Mouse (Mus musculus) bone marrow, adult 2 months (tissue): ENCODE measurements around the gene Zfp369. TPM values are rescaled to one million over a fixed set of nuclear protein-coding genes. Genes with fewer than 3 reads are reported as not detected.

Experiments
- H3K27ac ChIP-seq: fragments of 200-500 bp; 2 replicates; pipeline ENCODE4 v1.5.1; 2012; ENCODE audit warnings: low read depth, mild to moderate bottlenecking, control low read depth, inconsistent platforms, low read length; ENCODE audit not compliant: control insufficient read depth, poor library complexity, insufficient read depth
- H3K4me1 ChIP-seq: fragments of 200-500 bp; 2 replicates; pipeline ENCODE4 v1.6.1; 2011; ENCODE audit warnings: low read length; ENCODE audit not compliant: control insufficient read depth, insufficient read depth
- H3K4me3 ChIP-seq: fragments of 200-500 bp; replicated peaks from 2 replicates; pipeline ENCODE3; 2011; ENCODE audit warnings: mild to moderate bottlenecking, low read depth, low read length, control low read depth; ENCODE audit not compliant: control insufficient read depth
- CTCF ChIP-seq: fragments of 200-500 bp; IDR thresholded peaks from 2 replicates; pipeline ENCODE4 v1.5.1; 2011; ENCODE audit warnings: low read length, control low read depth; ENCODE audit not compliant: control insufficient read depth, insufficient read depth
- POLR2A ChIP-seq: fragments of 200-500 bp; IDR thresholded peaks from 2 replicates; pipeline ENCODE4 v1.6.1; 2011; ENCODE audit warnings: low read depth, mild to moderate bottlenecking, control low read depth, low read length, borderline replicate concordance; ENCODE audit not compliant: control insufficient read depth
- WGBS: fragments of 180-500 bp; shearing (Covaris S2); methylation state at CpG from one replicate; pipeline ENCODE4 v1.1.7; 2018; 5-methylcytosine and 5-hydroxymethylcytosine counted together
- polyA plus RNA-seq: library from polyadenylated mRNA; stranded (reverse); fragments of >200 nt; gene quantifications from 2 replicates; pipeline ENCODE4 v1.2.4, GENCODE M21; 2011; ENCODE audit warnings: low replicate concordance; ENCODE audit not compliant: missing spikeins, insufficient read depth, insufficient read length

The Zfp369 gene
- 6.1 and 12.2 TPM in 2 replicates for polyA plus RNA-seq

GRCm38 (mm10) chr13:65278383-65279341, at the start of gene Zfp369:
TSS of gene Zfp369 (plus strand) at chr13:65278814.
- H3K27ac ChIP-seq: peak within 1 kb of the TSS; percentile 79
- WGBS: under 1% methylated on average over 50 of the region's 50 CpGs
- peak within 1 kb of the TSS; percentile 99 for H3K4me3 ChIP-seq
- H3K4me1 ChIP-seq: peaks cover 2% of the 10 kb centered on the region; the same call in 1 of the 2 replicates
- TF ChIP-seq CTCF: no peak
- TF ChIP-seq POLR2A: peak; percentile 61; the same call in 1 of the 2 replicates

DNA sequence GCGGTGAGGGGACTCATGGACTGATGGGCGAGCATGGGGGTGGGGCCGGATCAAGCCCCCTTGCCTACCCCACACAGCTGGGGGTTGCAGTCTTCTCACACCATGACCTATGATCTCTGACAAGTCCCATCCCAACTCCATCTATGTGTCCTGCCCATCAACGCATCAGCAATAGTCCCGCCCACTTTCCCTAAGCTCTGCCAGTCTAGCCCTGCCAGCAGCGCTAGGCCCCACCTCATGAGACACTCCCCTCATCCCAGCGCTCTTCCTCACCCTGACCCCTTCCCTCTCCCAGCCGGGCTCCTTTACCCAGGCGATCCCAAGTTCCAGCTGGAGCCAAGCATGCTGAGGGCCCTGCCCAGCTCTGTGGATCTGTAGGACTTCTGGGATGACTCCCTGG, 41.4 kb upstream of the Zfp369 start:
- TF ChIP-seq POLR2A: no peak
- no peak for TF ChIP-seq CTCF
- WGBS: 77% methylated on average over 9 of the region's 9 CpGs

GRCm38 (mm10) chr13:65240509-65241098, 38.0 kb upstream of the Zfp369 start:
- peak overlapping the region; percentile 92 for H3K27ac ChIP-seq
- WGBS: under 1% methylated on average over 28 of the region's 28 CpGs
- peaks cover 2% of the 10 kb centered on the region; the same call in 1 of the 2 replicates for H3K4me1 ChIP-seq
- peak overlapping the region; percentile 97 for H3K4me3 ChIP-seq
- TF ChIP-seq CTCF (no peak), POLR2A (peak; percentile 41)

More for the DNA sequence above, 41.4 kb upstream of the Zfp369 start:
- peaks cover 2% of the 10 kb centered on the region; the same call in 1 of the 2 replicates for H3K4me1 ChIP-seq
- no peak overlapping the region for H3K4me3 ChIP-seq
- no peak overlapping the region for H3K27ac ChIP-seq

DNA sequence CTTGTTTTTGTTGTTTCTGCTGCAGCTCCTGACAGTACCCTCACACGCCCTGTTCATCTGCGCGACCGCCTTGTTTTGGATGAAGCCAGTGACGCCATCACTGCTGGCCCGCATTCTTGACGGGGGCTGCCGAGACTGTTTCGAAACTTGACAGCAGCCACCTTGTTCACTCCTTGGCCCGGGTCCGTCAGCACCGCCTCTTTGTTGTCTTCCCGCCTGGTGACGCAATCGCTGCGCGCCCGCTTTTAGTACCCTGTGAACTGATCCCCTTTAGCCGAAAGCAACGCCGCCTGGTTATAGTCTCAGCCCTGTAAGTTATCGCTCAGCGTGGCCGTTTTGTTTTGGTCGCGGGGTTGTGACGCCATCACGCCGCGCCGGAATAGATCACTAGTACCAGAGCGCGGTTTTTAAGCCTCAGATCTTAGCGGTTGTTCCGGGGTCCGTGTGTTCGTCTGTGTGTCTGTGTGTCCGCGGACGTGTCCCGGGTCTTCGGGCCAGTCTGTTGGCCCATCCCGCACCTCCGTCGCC, 37.5 kb upstream of the Zfp369 start:
- peak overlapping the region; percentile 97 for H3K4me3 ChIP-seq
- TF ChIP-seq POLR2A (peak; percentile 41; the same call in 1 of the 2 replicates), CTCF (no peak)
- WGBS: under 1% methylated on average over 45 of the region's 45 CpGs
- peak overlapping the region; percentile 92 for H3K27ac ChIP-seq
- peaks cover 2% of the 10 kb centered on the region; the same call in 1 of the 2 replicates for H3K4me1 ChIP-seq

DNA sequence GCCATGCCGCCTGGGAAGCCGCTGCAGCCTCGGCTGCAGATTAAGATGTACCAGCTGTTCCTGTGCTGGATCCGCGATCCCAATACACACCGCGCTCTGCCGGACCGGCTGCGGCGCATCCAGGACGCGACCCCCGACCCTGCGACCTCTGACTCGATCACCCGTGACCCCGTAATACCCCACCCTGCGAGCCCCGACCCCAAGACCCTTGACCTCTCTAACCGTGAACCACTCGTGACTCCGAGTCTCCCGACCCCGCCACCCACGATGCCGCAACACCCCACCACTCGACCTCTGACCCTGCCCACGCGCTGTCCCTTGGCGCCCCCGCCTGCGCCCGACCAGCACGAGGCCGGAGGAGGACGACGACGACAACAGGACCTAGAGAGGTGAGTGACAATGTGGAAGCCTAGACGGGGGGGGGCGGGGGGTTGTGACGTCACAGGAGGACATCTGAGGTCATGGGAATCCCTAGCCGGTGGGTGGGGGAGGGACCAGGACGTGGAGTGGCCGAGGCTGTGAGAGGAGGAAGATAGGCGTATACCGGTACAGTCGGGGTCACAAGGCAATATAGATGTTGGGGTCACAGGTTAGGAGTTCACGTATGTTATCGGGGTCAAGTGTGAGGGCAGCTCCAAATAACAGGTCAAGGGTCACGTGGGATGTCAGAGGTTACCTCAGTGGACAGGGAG, 36.8 kb upstream of the Zfp369 start:
- peaks cover 2% of the 10 kb centered on the region; the same call in 1 of the 2 replicates for H3K4me1 ChIP-seq
- WGBS: 3% methylated on average over 51 of the region's 51 CpGs
- H3K4me3 ChIP-seq: peak overlapping the region; percentile 97
- peak overlapping the region; percentile 92 for H3K27ac ChIP-seq
- TF ChIP-seq POLR2A (no peak), CTCF (no peak)

GRCm38 (mm10) chr13:65242319-65242787, 36.3 kb upstream of the Zfp369 start:
- Histone ChIP-seq H3K27ac (no peak overlapping the region), H3K4me3 (peak overlapping the region; percentile 97), H3K4me1 (peaks cover 2% of the 10 kb centered on the region; the same call in 1 of the 2 replicates)
- TF ChIP-seq POLR2A (no peak), CTCF (no peak)
- WGBS: 44% methylated on average over 27 of the region's 27 CpGs

DNA sequence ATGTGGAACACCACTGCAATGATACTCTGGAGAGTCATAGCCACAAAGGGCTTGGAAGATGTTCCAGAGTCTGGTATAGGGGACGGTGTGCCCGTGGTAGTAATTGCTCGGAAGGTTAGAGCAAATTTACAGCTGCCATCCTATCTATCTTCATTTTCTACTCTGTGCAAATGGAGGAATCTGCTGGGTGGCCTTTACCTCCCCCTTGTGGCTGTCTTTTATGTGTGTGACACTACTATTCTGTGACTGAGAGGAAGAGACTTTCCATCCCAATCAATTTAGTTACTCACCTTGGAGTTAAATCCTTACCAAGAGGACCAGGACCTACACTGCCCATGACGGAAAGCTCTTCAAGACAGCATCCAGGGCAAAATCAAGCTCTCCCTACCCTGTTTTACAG, 35.3 kb upstream of the Zfp369 start:
- WGBS: 84% methylated on average over 4 of the region's 4 CpGs
- Histone ChIP-seq H3K27ac (no peak overlapping the region), H3K4me3 (no peak overlapping the region), H3K4me1 (peaks cover 2% of the 10 kb centered on the region; the same call in 1 of the 2 replicates)
- TF ChIP-seq POLR2A (no peak), CTCF (no peak)
